Mouse (Mus musculus): ENCODE data around the gene Blm.

DNA sequence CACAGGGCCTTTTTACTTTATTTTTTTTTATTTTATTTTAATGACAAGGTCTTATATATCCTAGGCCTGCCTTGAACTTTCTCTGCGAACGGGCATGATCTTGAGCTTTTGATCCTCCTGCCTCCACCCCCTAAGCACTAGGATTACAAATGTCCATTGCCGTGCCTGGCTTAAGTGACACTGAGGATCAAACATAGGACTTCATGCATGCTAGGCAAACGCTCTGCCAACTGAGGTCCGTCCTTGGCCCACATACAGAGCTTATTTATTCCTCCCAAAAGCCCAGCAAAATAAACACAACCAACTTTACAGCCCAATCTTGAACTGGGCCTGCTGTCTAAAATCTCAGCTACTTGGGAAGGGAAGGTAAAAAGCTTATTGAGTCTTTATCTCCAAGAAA, 122.1 kb downstream of the Blm start:
- TF ChIP-seq CTCF (IDR thresholded peaks at IDR 0.05; ENCODE audit: extremely low read depth, insufficient read length, insufficient replicate concordance, low read depth, low read length): no peak
- no peak for TF ChIP-seq POLR2A (IDR thresholded peaks at IDR 0.05; ENCODE audit: low read depth, low read length)
